Mouse (Mus musculus): ENCODE data around the gene Drg1. TPM values are rescaled to one million over a fixed set of nuclear protein-coding genes. Genes with fewer than 3 reads are reported as not detected.
"Not testable (repeated sequence)": the region's sequence is repeated elsewhere in the genome, so short reads cannot be mapped to it uniquely, and the experiment has no call there.

Gene Drg1
- total and polyA plus RNA-seq, 2 experiments from 2014 or later, result 73.1 to 176 TPM

- not testable (repeated sequence) for H3K36me3 ChIP-seq (ENCODE audit: insufficient read depth, low read length); H3K27me3 ChIP-seq (ENCODE audit: insufficient read depth, low read length); H3K9ac ChIP-seq (replicated peaks; ENCODE audit: low read length); H3K4me1 ChIP-seq (ENCODE audit: insufficient read depth, low read length); DNase-seq (ENCODE audit: low spot score); H3K4me3 ChIP-seq (ENCODE audit: low read length); H3K27ac ChIP-seq; H3K4me2 ChIP-seq (ENCODE audit: low read depth, low read length); ATAC-seq; H3K9me3 ChIP-seq (ENCODE audit: low read length)
- 66% methylated on average over 3 of the region's 3 CpGs for WGBS
Observed at GRCm38 (mm10) chr11:3163661-3164060, 102.6 kb downstream of the Drg1 start.

DNA sequence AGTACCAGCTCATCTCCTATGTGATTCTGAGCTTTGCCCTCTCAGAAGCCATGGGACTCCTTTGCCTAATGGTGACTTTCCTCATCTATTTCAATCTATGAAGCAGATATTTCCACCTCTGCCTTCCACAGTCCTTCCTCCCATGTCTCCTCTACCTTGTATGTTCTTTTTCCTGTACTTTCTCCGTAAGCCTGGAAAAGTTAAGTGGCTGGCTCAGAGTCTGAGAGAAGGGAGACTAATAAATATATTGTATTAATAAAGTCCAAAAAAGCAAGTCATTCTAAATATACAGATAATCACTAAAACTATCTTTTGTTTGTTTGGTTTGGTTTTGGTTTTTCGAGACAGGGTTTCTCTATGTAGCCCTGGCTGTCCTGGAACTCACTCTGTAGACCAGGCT lies 103.1 kb downstream of the Drg1 start:
- WGBS, result 87% methylated on average over 2 of the region's 2 CpGs
- ATAC-seq; H3K9me3 ChIP-seq (ENCODE audit: low read length); H3K36me3 ChIP-seq (ENCODE audit: insufficient read depth, low read length); H3K27ac ChIP-seq; H3K4me3 ChIP-seq (ENCODE audit: low read length); H3K9ac ChIP-seq (replicated peaks; ENCODE audit: low read length); H3K4me1 ChIP-seq (ENCODE audit: insufficient read depth, low read length); H3K27me3 ChIP-seq (ENCODE audit: insufficient read depth, low read length); H3K4me2 ChIP-seq (ENCODE audit: low read depth, low read length): not testable (repeated sequence)
- peak; percentile 36 for DNase-seq (ENCODE audit: low spot score)

GRCm38 (mm10) chr11:3162236-3162897 lies 103.8 kb downstream of the Drg1 start:
- not testable (repeated sequence) for H3K9ac ChIP-seq (replicated peaks; ENCODE audit: low read length); H3K4me1 ChIP-seq (ENCODE audit: insufficient read depth, low read length); H3K9me3 ChIP-seq (ENCODE audit: low read length); H3K36me3 ChIP-seq (ENCODE audit: insufficient read depth, low read length); H3K27me3 ChIP-seq (ENCODE audit: insufficient read depth, low read length); H3K4me3 ChIP-seq (ENCODE audit: low read length); DNase-seq (ENCODE audit: low spot score); H3K27ac ChIP-seq; H3K4me2 ChIP-seq (ENCODE audit: low read depth, low read length)
- peak; percentile 21; the same call in 1 of the 2 replicates for ATAC-seq
- WGBS, result 60% methylated on average over 5 of the region's 5 CpGs

DNA sequence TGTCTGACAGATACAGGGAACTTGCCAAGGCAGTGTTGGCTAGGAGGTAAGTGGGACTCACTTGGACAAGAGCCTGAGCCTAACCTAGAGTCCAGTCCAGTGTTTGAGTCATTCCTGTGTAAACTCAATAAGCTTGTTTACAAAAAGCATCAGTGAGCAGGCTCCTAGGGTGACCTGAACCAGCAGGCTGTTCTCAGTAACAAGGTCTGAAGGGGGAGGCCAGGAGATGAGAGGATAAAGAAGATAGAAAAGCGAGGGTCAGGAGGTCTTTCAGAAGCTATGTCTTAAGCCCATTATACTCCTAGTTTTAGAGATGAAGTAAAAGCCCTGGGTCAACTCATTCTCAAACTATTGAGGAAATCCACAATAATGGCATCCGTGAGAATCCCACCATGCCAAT lies 104.8 kb downstream of the Drg1 start:
- H3K36me3 ChIP-seq (ENCODE audit: insufficient read depth, low read length); H3K27ac ChIP-seq; H3K4me3 ChIP-seq (ENCODE audit: low read length); DNase-seq (ENCODE audit: low spot score); H3K27me3 ChIP-seq (ENCODE audit: insufficient read depth, low read length); H3K4me2 ChIP-seq (ENCODE audit: low read depth, low read length); H3K9ac ChIP-seq (replicated peaks; ENCODE audit: low read length); H3K9me3 ChIP-seq (ENCODE audit: low read length); H3K4me1 ChIP-seq (ENCODE audit: insufficient read depth, low read length); ATAC-seq: not testable (repeated sequence)
- WGBS, result 52% methylated on average over 1 of the region's 2 CpGs

DNA sequence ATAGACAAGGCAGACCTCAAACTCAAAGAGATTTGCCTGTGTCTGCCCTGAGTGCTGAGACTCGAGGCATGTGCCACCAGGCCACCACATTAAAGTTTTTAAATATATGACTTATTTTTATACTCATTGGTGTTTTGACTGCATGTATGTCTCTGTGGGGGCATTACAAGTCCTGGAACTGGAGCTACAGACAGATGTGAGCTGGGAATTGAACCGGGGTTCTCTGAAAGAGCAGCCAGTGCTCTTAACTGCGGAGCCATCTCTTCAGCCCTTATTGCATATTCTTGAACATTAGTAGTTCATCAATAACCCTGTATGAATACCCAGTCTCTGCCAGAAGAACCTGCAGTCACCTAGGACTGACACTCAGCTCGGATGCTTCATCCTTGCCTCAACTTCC lies 107.4 kb downstream of the Drg1 start:
- not testable (repeated sequence) for H3K4me1 ChIP-seq (ENCODE audit: insufficient read depth, low read length); H3K27ac ChIP-seq; ATAC-seq; H3K27me3 ChIP-seq (ENCODE audit: insufficient read depth, low read length); H3K4me2 ChIP-seq (ENCODE audit: low read depth, low read length); H3K4me3 ChIP-seq (ENCODE audit: low read length); DNase-seq (ENCODE audit: low spot score); H3K9me3 ChIP-seq (ENCODE audit: low read length); H3K36me3 ChIP-seq (ENCODE audit: insufficient read depth, low read length); H3K9ac ChIP-seq (replicated peaks; ENCODE audit: low read length)
- 94% methylated on average over 4 of the region's 4 CpGs for WGBS

DNA sequence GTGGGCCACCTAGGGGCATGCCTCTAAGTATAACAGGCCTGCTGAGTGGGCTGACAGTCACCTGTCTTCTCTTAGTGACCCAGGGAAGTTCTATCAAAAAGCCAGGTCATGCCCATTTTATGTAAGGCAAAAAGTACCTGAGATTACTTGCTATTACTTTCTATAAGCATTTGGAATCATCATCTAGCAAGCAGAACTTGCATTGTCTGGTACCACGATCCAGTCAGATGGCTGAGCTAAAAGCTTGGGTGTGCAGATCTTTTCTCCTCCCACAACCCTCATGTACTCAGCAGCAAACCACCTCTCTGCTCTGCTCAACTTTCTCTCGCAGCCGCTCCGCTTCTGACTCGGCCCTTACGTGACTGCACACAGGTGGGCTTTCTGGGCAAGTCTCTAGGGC lies 108.2 kb downstream of the Drg1 start:
- H3K27ac ChIP-seq; DNase-seq (ENCODE audit: low spot score); H3K4me1 ChIP-seq (ENCODE audit: insufficient read depth, low read length); ATAC-seq; H3K4me2 ChIP-seq (ENCODE audit: low read depth, low read length); H3K4me3 ChIP-seq (ENCODE audit: low read length); H3K36me3 ChIP-seq (ENCODE audit: insufficient read depth, low read length); H3K9me3 ChIP-seq (ENCODE audit: low read length); H3K27me3 ChIP-seq (ENCODE audit: insufficient read depth, low read length); H3K9ac ChIP-seq (replicated peaks; ENCODE audit: low read length): not testable (repeated sequence)
- 91% methylated on average over 6 of the region's 6 CpGs for WGBS

- H3K9me3 ChIP-seq (ENCODE audit: low read length); H3K4me1 ChIP-seq (ENCODE audit: insufficient read depth, low read length); H3K36me3 ChIP-seq (ENCODE audit: insufficient read depth, low read length); H3K9ac ChIP-seq (replicated peaks; ENCODE audit: low read length); H3K4me2 ChIP-seq (ENCODE audit: low read depth, low read length); H3K27ac ChIP-seq; H3K4me3 ChIP-seq (ENCODE audit: low read length); DNase-seq (ENCODE audit: low spot score); H3K27me3 ChIP-seq (ENCODE audit: insufficient read depth, low read length): not testable (repeated sequence)
- 90% methylated on average over 2 of the region's 3 CpGs for WGBS
- ATAC-seq, result 0 out of 2 replicates have a peak, but pooled peaks have one; percentile 4
Observed at GRCm38 (mm10) chr11:3156991-3157390, 109.2 kb downstream of the Drg1 start.

GRCm38 (mm10) chr11:3153666-3154397 lies 112.4 kb downstream of the Drg1 start:
- not testable (repeated sequence) for H3K9ac ChIP-seq (replicated peaks; ENCODE audit: low read length); H3K4me1 ChIP-seq (ENCODE audit: insufficient read depth, low read length); H3K36me3 ChIP-seq (ENCODE audit: insufficient read depth, low read length); H3K27me3 ChIP-seq (ENCODE audit: insufficient read depth, low read length); H3K9me3 ChIP-seq (ENCODE audit: low read length); H3K27ac ChIP-seq; H3K4me3 ChIP-seq (ENCODE audit: low read length); H3K4me2 ChIP-seq (ENCODE audit: low read depth, low read length)
- 82% methylated on average over 1 of the region's 1 CpGs for WGBS
- DNase-seq (ENCODE audit: low spot score) (peak; percentile 30), ATAC-seq (peak; percentile 38; the same call in 1 of the 2 replicates)

DNA sequence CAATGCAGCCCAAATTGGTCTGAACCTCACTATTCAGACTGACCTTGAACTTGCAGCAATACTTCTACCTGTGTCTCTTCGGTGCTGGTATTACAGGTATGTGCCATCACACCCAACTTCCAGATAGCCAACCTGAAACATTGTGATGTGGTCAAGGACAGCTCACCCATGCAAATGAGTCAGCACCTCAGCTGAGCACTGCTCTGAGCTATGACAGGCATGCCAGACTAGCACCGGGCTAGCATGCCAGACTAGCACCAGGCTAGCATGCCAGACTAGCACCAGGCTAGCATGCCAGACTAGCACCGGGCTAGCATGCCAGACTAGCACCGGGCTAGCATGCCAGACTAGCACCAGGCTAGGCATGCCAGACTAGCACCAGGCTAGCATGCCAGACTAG lies 114.9 kb downstream of the Drg1 start:
- H3K9ac ChIP-seq (replicated peaks; ENCODE audit: low read length); H3K27ac ChIP-seq; H3K9me3 ChIP-seq (ENCODE audit: low read length); H3K36me3 ChIP-seq (ENCODE audit: insufficient read depth, low read length); DNase-seq (ENCODE audit: low spot score); H3K4me3 ChIP-seq (ENCODE audit: low read length); H3K4me2 ChIP-seq (ENCODE audit: low read depth, low read length); H3K27me3 ChIP-seq (ENCODE audit: insufficient read depth, low read length); H3K4me1 ChIP-seq (ENCODE audit: insufficient read depth, low read length): not testable (repeated sequence)
- WGBS, result 87% methylated on average over 4 of the region's 4 CpGs
- peak; percentile 36; the same call in 1 of the 2 replicates for ATAC-seq

DNA sequence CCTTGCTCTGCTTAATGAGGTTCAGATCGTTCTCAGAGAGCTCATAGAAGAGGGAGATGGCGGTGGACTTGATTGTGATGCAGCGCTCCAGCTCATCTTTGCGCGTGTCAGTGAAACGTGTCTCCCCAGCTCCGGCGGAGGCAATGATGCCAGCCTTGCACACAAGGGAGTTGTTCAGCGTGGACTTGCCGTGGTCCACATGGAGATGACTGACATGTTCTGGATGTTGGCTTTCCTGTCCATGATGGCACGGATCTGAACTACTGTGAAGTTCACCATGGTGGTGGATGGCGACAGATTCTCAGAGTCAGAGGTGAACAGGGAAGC lies 115.6 kb downstream of the Drg1 start:
- not testable (repeated sequence) for H3K9me3 ChIP-seq (ENCODE audit: low read length); H3K9ac ChIP-seq (replicated peaks; ENCODE audit: low read length); H3K4me3 ChIP-seq (ENCODE audit: low read length); H3K36me3 ChIP-seq (ENCODE audit: insufficient read depth, low read length); ATAC-seq; H3K27me3 ChIP-seq (ENCODE audit: insufficient read depth, low read length); H3K27ac ChIP-seq; DNase-seq (ENCODE audit: low spot score); H3K4me1 ChIP-seq (ENCODE audit: insufficient read depth, low read length); H3K4me2 ChIP-seq (ENCODE audit: low read depth, low read length)
- 97% methylated on average over 11 of the region's 12 CpGs for WGBS

Measured in hindbrain, postnatal 0 days (tissue).